Comparison of ENCODE assay signal across 12 mouse cellular contexts in genomic region chr5:113448023-113448734, GRCm38 (mm10). TPM values are rescaled to one million over a fixed set of nuclear protein-coding genes. Genes with fewer than 3 reads are reported as not detected.
DNase-seq lines count a peak whose midpoint lies in the region; ATAC-seq and TF ChIP-seq lines count a peak whose summit lies in the region.
"Had no signal": no experiment of that assay in that cellular context is flagged by ENCODE, and none has a peak within 500 bp of the region (broad histone marks: within the 10 kb centered on the region; RNA-seq: fewer than 3 reads in every experiment).

No protein-coding gene starts in this region.

- TF ChIP-seq CTCF in forebrain, postnatal 0 days (IDR thresholded peaks at IDR 0.05; ENCODE audit: low read depth), result no peak
- no peak for TF ChIP-seq CTCF in midbrain, postnatal 0 days (IDR thresholded peaks at IDR 0.05)

- DNase-seq in forebrain, embryonic 10.5 days (ENCODE audit: extremely low spot score, low spot score), result no peak
- no peak for DNase-seq in forebrain, postnatal 0 days
- DNase-seq in embryo, embryonic 10 days (ENCODE audit: low spot score), result peak; percentile 71
- DNase-seq in midbrain, postnatal 0 days (ENCODE audit: low spot score), result peak; percentile 76
- no peak for DNase-seq in heart, postnatal 4 days
- DNase-seq in B cell, adult 2 months, result no peak
- DNase-seq: adrenal gland, postnatal 14 days; cerebellum, postnatal 25 days; heart, postnatal 14 days; lung, adult 18-20 months had no signal

- H3K9me3 ChIP-seq in forebrain, embryonic 10.5 days, result peaks cover 12% of the 10 kb centered on the region; the same call in 1 of the 2 replicates
- no peaks in the 10 kb centered on the region for H3K9me3 ChIP-seq in forebrain, postnatal 0 days (ENCODE audit: low read length)
- H3K9me3 ChIP-seq in hindbrain, embryonic 16.5 days (ENCODE audit: control insufficient read depth, low read length), result no peaks in the 10 kb centered on the region
- H3K9me3 ChIP-seq in midbrain, postnatal 0 days (ENCODE audit: low read length), result no peaks in the 10 kb centered on the region

- no peak for ATAC-seq in forebrain, postnatal 0 days
- peak; percentile 67 for ATAC-seq in hindbrain, embryonic 16.5 days
- ATAC-seq in midbrain, postnatal 0 days (ENCODE audit: low FRiP score), result no peak
- no peak for ATAC-seq in frontal cortex, adult (ENCODE audit: low TSS enrichment)

- no peak overlapping the region for H3K4me3 ChIP-seq in forebrain, embryonic 10.5 days
- no peak overlapping the region for H3K4me3 ChIP-seq in forebrain, postnatal 0 days (ENCODE audit: low read depth, low read length)
- H3K4me3 ChIP-seq in hindbrain, embryonic 16.5 days (ENCODE audit: low read length), result no peak overlapping the region
- H3K4me3 ChIP-seq in midbrain, postnatal 0 days (ENCODE audit: low read depth, low read length), result no peak overlapping the region

- 71% methylated on average over 9 of the region's 9 CpGs for WGBS in forebrain, embryonic 10.5 days
- WGBS in forebrain, postnatal 0 days, result 62% methylated on average over 9 of the region's 9 CpGs
- WGBS in hindbrain, embryonic 16.5 days, result 22% methylated on average over 9 of the region's 9 CpGs
- 54% methylated on average over 9 of the region's 9 CpGs for WGBS in midbrain, postnatal 0 days

- H3K4me1 ChIP-seq in forebrain, embryonic 10.5 days, result peaks cover 49% of the 10 kb centered on the region
- peaks cover 3% of the 10 kb centered on the region; the same call in 1 of the 2 replicates for H3K4me1 ChIP-seq in forebrain, postnatal 0 days (ENCODE audit: insufficient read depth)
- peaks cover 15% of the 10 kb centered on the region for H3K4me1 ChIP-seq in hindbrain, embryonic 16.5 days (ENCODE audit: control insufficient read depth, insufficient read depth, low read depth, low read length)
- H3K4me1 ChIP-seq in midbrain, postnatal 0 days (ENCODE audit: insufficient read depth, low read length), result peaks cover 8% of the 10 kb centered on the region

- H3K27ac ChIP-seq in forebrain, embryonic 10.5 days, result peak overlapping the region; percentile 62; the same call in 1 of the 2 replicates
- no peak overlapping the region for H3K27ac ChIP-seq in forebrain, postnatal 0 days (ENCODE audit: low read depth, low read length)
- no peak overlapping the region; the same call in 1 of the 2 replicates for H3K27ac ChIP-seq in hindbrain, embryonic 16.5 days (ENCODE audit: low read depth, low read length)
- no peak overlapping the region for H3K27ac ChIP-seq in midbrain, postnatal 0 days (ENCODE audit: low read depth, low read length)

- no peaks in the 10 kb centered on the region for H3K36me3 ChIP-seq in forebrain, embryonic 10.5 days (replicated peaks)
- no peaks in the 10 kb centered on the region for H3K36me3 ChIP-seq in forebrain, postnatal 0 days (ENCODE audit: insufficient read depth)
- H3K36me3 ChIP-seq in hindbrain, embryonic 16.5 days (ENCODE audit: control insufficient read depth, insufficient read depth, low read length), result no peaks in the 10 kb centered on the region
- H3K36me3 ChIP-seq in midbrain, postnatal 0 days (ENCODE audit: insufficient read depth, low read length), result no peaks in the 10 kb centered on the region

- H3K4me2 ChIP-seq in forebrain, postnatal 0 days (ENCODE audit: low read depth), result no peak overlapping the region
- no peak overlapping the region for H3K4me2 ChIP-seq in hindbrain, embryonic 16.5 days (ENCODE audit: low read length)
- no peak overlapping the region for H3K4me2 ChIP-seq in midbrain, postnatal 0 days (ENCODE audit: low read depth, low read length, poor library complexity, severe bottlenecking)

- no peaks in the 10 kb centered on the region for H3K27me3 ChIP-seq in forebrain, embryonic 10.5 days (ENCODE audit: poor library complexity, severe bottlenecking)
- no peaks in the 10 kb centered on the region for H3K27me3 ChIP-seq in forebrain, postnatal 0 days (ENCODE audit: insufficient read depth, low read length)
- no peaks in the 10 kb centered on the region for H3K27me3 ChIP-seq in hindbrain, embryonic 16.5 days (replicated peaks; ENCODE audit: control insufficient read depth, insufficient read depth, low read length)
- H3K27me3 ChIP-seq in midbrain, postnatal 0 days (ENCODE audit: insufficient read depth, low read length), result no peaks in the 10 kb centered on the region

- H3K9ac ChIP-seq in forebrain, postnatal 0 days, result no peak overlapping the region
- no peak overlapping the region for H3K9ac ChIP-seq in hindbrain, embryonic 16.5 days (ENCODE audit: low read depth, low read length)
- no peak overlapping the region for H3K9ac ChIP-seq in midbrain, postnatal 0 days (replicated peaks; ENCODE audit: low read length, poor library complexity, severe bottlenecking)

RNA-seq across cellular contexts. Expression of gene Wscd2, which starts 42.0 kb away (rescaled TPM):
- polyA plus RNA-seq in forebrain, embryonic 10.5 days (2016; fragmentation: Nextera tagmentation; extraction: Ambion mirVana), result 3.9 and 4.5 TPM in 2 replicates
- 24.4 and 25.1 TPM in 2 replicates for total RNA-seq in forebrain, postnatal 0 days (2014; rRNA removed)
- polyA plus RNA-seq in forebrain, postnatal 0 days (2015; fragmentation: Nextera tagmentation; extraction: Ambion mirVana), result 8.1 and 10.2 TPM in 2 replicates
- 13.3 and 14.5 TPM in 2 replicates for polyA plus RNA-seq in hindbrain, embryonic 16.5 days (2015; fragmentation: Nextera tagmentation; extraction: Ambion mirVana)
- total RNA-seq in midbrain, postnatal 0 days (2014; rRNA removed), result 26.4 and 28.8 TPM in 2 replicates
- 11.7 and 13.2 TPM in 2 replicates for polyA plus RNA-seq in midbrain, postnatal 0 days (2015; fragmentation: Nextera tagmentation; extraction: Ambion mirVana)
- total RNA-seq in heart, postnatal 4 days (2021), result 1 to 10 TPM; 1.1 to 1.3 TPM

Comparison
In these comparisons a context has a peak if more than half of its experiments do, and no peak if none do; other contexts are left out.
1. DNase-seq: peak in embryo, embryonic 10 days (single experiment) and midbrain, postnatal 0 days (single experiment); none in forebrain, embryonic 10.5 days (single experiment), forebrain, postnatal 0 days (single experiment), heart, postnatal 4 days (single experiment) and B cell, adult 2 months (0 of 2).